Mouse (Mus musculus) hindbrain, postnatal 0 days (tissue): ENCODE measurements at regions not wholly inside any gene's neighbourhood (a gene's known extent, or its start where the extent isn't known, plus 50 kb on each side); places are given as distances from the start of the nearest gene placed in this dataset.

Experiments used
- ATAC-seq: fragments of 200-750 bp; cut with Nextera tagmentation; 2 replicates; pipeline ENCODE4 v1.8.0; 2017; ENCODE audit warnings: mild to moderate bottlenecking, moderate TSS enrichment, moderate library complexity
- DNase-seq: peaks from one replicate; pipeline ENCODE4 v3.0.0-alpha.2; 2015; ENCODE audit warnings: low spot score
- H3K27ac ChIP-seq: fragments of 300-500 bp; sonication (generic); 2 replicates; pipeline ENCODE4 v1.5.1; 2014; ENCODE audit warnings: mild to moderate bottlenecking
- H3K27me3 ChIP-seq: fragments of 300-500 bp; sonication (generic); 2 replicates; pipeline ENCODE4 v1.6.1; 2014; ENCODE audit warnings: low read length, mixed read lengths; ENCODE audit not compliant: insufficient read depth
- H3K36me3 ChIP-seq: fragments of 300-500 bp; sonication (generic); 2 replicates; pipeline ENCODE4 v1.6.1; 2014; ENCODE audit warnings: low read length, mixed read lengths; ENCODE audit not compliant: insufficient read depth
- H3K4me1 ChIP-seq: fragments of 300-500 bp; sonication (generic); 2 replicates; pipeline ENCODE4 v1.6.1; 2014; ENCODE audit warnings: antibody characterized with exemption, low read length, mixed read lengths; ENCODE audit not compliant: insufficient read depth
- H3K4me2 ChIP-seq: fragments of 300-500 bp; sonication (generic); 2 replicates; pipeline ENCODE4 v1.6.1; 2014; ENCODE audit warnings: low read depth, mild to moderate bottlenecking, low read length, moderate library complexity, mixed read lengths
- H3K4me3 ChIP-seq: fragments of 300-500 bp; sonication (generic); 2 replicates; pipeline ENCODE4 v1.5.1; 2014; ENCODE audit warnings: low read length
- H3K9ac ChIP-seq: fragments of 300-500 bp; sonication (generic); replicated peaks from 2 replicates; pipeline ENCODE4 v1.6.1; 2014; ENCODE audit warnings: mild to moderate bottlenecking, low read length, moderate library complexity, mixed read lengths
- H3K9me3 ChIP-seq: fragments of 300-500 bp; sonication (generic); 2 replicates; pipeline ENCODE4 v1.6.1; 2016; ENCODE audit warnings: low read length, mixed read lengths
- CTCF ChIP-seq: IDR thresholded peaks from 2 replicates; pipeline ENCODE4 v1.5.1; 2016; ENCODE audit warnings: antibody characterized with exemption, control low read depth, low read depth
- WGBS: fragments of 180-500 bp; shearing (Covaris S2); extraction: QIAGEN DNeasy Blood & Tissue Kit; methylation state at CpG from one replicate; pipeline ENCODE4 v1.1.7; 2014; 5-methylcytosine and 5-hydroxymethylcytosine counted together

DNA sequence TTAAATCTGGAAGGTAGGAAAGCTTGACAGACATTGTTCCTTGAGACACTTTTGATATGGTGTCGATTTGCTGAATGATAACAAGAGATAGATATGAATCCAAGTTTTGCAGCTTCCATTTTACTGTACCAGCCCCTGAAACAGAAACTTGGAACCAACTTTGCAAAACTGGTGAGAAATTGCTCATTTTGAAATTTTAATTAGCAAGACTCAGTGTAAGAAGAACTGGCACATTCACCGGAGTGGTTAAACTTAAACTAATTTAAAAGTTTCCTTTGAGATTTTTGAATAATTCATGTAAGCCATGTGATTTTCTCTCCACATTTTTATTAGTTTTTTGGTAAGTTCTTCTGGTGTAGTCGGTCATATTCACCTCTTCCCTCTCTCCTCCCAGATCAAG is 85.3 kb downstream of the Slitrk1 start:
- WGBS, result 86% methylated on average over 3 of the region's 3 CpGs
- Histone ChIP-seq H3K4me3 (no peak overlapping the region), H3K9ac (no peak overlapping the region), H3K27me3 (no peaks in the 10 kb centered on the region), H3K27ac (no peak overlapping the region), H3K4me1 (no peaks in the 10 kb centered on the region), H3K4me2 (no peak overlapping the region), H3K36me3 (no peaks in the 10 kb centered on the region), H3K9me3 (no peaks in the 10 kb centered on the region)
- no peak for ATAC-seq
- DNase-seq, result no peak
- no peak for TF ChIP-seq CTCF

DNA sequence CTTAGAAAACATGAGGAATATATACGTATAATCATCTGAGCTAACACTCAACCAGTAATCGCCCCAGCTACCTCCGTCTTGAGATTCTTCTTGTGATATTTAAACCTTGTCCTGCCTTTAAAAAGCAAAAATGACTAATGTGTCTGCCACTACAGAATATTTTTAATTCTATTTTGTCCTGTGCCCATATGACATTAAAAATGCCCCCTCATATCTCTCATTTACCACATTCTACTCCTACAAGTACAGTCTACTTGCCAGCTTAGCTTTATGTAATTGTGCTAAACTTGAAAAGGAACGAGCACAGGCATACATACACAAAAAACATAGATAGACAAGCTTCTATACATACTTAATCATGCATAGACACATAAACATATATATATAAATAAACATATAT is 92.4 kb downstream of the Slitrk1 start:
- no peak for ATAC-seq
- H3K9me3 ChIP-seq, result no peaks in the 10 kb centered on the region
- WGBS, result 81% methylated on average over 4 of the region's 4 CpGs

GRCm38 (mm10) chr14:108819370-108819769 is 94.6 kb downstream of the Slitrk1 start:
- Histone ChIP-seq H3K4me1 (no peaks in the 10 kb centered on the region), H3K9me3 (no peaks in the 10 kb centered on the region), H3K36me3 (no peaks in the 10 kb centered on the region), H3K4me2 (no peak overlapping the region), H3K27ac (no peak overlapping the region), H3K4me3 (no peak overlapping the region), H3K9ac (no peak overlapping the region), H3K27me3 (no peaks in the 10 kb centered on the region)
- no peak for TF ChIP-seq CTCF
- WGBS, result 64% methylated on average over 1 of the region's 1 CpGs
- ATAC-seq, result no peak
- no peak for DNase-seq

More for the DNA sequence above, 92.4 kb downstream of the Slitrk1 start:
- H3K4me2 ChIP-seq, result no peak overlapping the region
- no peaks in the 10 kb centered on the region for H3K4me1 ChIP-seq
- no peak for TF ChIP-seq CTCF
- no peak overlapping the region for H3K4me3 ChIP-seq
- no peaks in the 10 kb centered on the region for H3K27me3 ChIP-seq
- H3K27ac ChIP-seq, result no peak overlapping the region
- no peaks in the 10 kb centered on the region for H3K36me3 ChIP-seq
- H3K9ac ChIP-seq, result no peak overlapping the region
- no peak for DNase-seq

DNA sequence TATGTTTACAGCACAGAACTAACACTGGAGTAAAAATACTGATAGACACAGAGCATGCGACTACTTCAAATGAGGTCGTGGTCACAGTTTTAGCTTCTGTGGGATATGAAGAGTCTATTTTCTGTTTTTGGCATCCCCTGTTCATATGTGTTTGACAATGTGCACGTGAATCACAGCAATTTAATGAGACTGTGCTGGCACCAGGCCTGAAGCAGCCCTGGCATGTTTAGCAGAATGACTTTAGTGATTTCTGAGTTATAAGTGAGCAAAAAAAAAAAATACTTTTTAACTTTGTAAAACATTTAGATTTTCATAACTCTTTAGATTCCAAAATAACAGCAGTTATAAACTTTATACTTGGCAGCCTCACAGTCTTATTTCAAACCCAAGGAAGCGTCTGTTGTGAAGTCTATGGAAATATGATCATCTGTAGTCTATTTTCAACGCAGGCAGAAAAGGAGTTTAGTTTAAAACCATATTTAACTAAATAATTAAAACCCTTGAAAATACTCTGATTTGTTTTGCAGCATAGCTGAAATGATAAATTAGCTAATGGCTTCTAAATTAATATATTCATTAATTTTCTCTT is 108.5 kb downstream of the Slitrk1 start:
- no peak for DNase-seq
- Histone ChIP-seq H3K27me3 (no peaks in the 10 kb centered on the region), H3K27ac (no peak overlapping the region), H3K4me3 (no peak overlapping the region), H3K9ac (no peak overlapping the region), H3K36me3 (no peaks in the 10 kb centered on the region), H3K9me3 (no peaks in the 10 kb centered on the region), H3K4me1 (no peaks in the 10 kb centered on the region), H3K4me2 (no peak overlapping the region)
- TF ChIP-seq CTCF, result no peak
- no peak for ATAC-seq
- WGBS, result 72% methylated on average over 5 of the region's 5 CpGs

GRCm38 (mm10) chr14:108798884-108799283 is 115.1 kb downstream of the Slitrk1 start:
- no peak overlapping the region for H3K4me2 ChIP-seq
- WGBS, result 89% methylated on average over 3 of the region's 3 CpGs
- H3K9me3 ChIP-seq, result no peaks in the 10 kb centered on the region
- no peaks in the 10 kb centered on the region for H3K36me3 ChIP-seq
- ATAC-seq (no peak), DNase-seq (no peak)
- no peak for TF ChIP-seq CTCF
- H3K4me1 ChIP-seq, result no peaks in the 10 kb centered on the region
- H3K27me3 ChIP-seq, result no peaks in the 10 kb centered on the region
- no peak overlapping the region for H3K4me3 ChIP-seq
- no peak overlapping the region for H3K9ac ChIP-seq
- no peak overlapping the region for H3K27ac ChIP-seq

DNA sequence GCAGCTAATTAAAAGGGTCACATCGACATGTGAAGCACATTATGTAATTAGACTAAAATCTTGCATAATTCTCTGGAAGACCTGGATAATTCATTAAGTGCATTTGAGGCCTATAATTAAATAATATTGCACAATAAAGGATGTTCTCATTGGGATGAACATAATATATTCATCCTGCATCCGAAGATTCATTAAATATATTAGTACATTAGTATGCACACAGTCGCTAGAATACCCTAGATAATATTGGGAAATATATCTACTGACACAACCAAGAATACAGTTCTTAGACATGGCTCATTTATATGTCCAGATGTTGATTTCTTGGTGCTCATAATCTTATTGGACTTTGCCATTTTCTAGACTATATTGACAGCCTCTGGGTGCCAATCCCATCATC is 121.5 kb downstream of the Slitrk1 start:
- no peaks in the 10 kb centered on the region for H3K9me3 ChIP-seq
- H3K36me3 ChIP-seq, result no peaks in the 10 kb centered on the region
- H3K27me3 ChIP-seq, result no peaks in the 10 kb centered on the region
- H3K4me3 ChIP-seq, result no peak overlapping the region
- no peak for DNase-seq
- no peaks in the 10 kb centered on the region for H3K4me1 ChIP-seq
- WGBS, result 83% methylated on average over 3 of the region's 3 CpGs
- H3K27ac ChIP-seq, result no peak overlapping the region
- H3K9ac ChIP-seq, result no peak overlapping the region
- no peak for ATAC-seq
- TF ChIP-seq CTCF, result no peak
- no peak overlapping the region for H3K4me2 ChIP-seq

DNA sequence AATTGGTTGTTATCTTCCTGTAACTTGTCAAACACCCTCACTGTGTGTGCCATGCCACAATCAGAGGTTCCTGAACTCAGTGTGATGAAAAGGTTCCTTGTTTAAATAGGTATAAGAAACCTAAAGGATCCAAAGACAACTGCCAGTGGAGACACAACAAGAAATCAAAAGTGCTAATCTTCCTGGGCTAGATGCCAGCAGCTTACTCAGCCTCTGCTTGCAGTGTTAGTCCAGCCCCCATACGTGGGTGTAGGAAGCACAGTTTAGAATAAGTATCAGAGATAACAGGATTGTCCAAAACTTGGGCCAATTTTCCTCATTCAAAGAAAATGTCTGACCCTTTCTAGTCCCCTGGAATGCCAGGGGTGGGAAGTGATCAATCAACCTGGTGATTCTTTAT is 122.7 kb downstream of the Slitrk1 start:
- DNase-seq (peak; percentile 47), ATAC-seq (no peak)
- Histone ChIP-seq H3K4me1 (no peaks in the 10 kb centered on the region), H3K9ac (no peak overlapping the region), H3K27me3 (no peaks in the 10 kb centered on the region), H3K27ac (no peak overlapping the region), H3K4me3 (no peak overlapping the region), H3K4me2 (no peak overlapping the region), H3K36me3 (no peaks in the 10 kb centered on the region), H3K9me3 (no peaks in the 10 kb centered on the region)
- no peak for TF ChIP-seq CTCF
- WGBS, result 30% methylated on average over 1 of the region's 1 CpGs
